Mouse (Mus musculus) limb, embryonic 11.5 days (tissue): ENCODE measurements around the gene Miip. TPM values are rescaled to one million over a fixed set of nuclear protein-coding genes. Genes with fewer than 3 reads are reported as not detected.

Experiments used
- ATAC-seq: fragments of 200-750 bp; cut with Nextera tagmentation; 2 replicates; pipeline ENCODE4 v1.8.0; 2017; ENCODE audit warnings: low read depth; ENCODE audit not compliant: insufficient number of reproducible peaks, low FRiP score, low TSS enrichment
- DNase-seq: peaks from one replicate; pipeline ENCODE4 v3.0.0-alpha.2; 2015; ENCODE audit warnings: low spot score
- H3K27ac ChIP-seq: fragments of 300-500 bp; sonication (generic); replicated peaks from 2 replicates; pipeline ENCODE4 v1.5.1; 2014; ENCODE audit warnings: low read depth, mild to moderate bottlenecking, low read length
- H3K27me3 ChIP-seq: fragments of 300-500 bp; sonication (generic); 2 replicates; pipeline ENCODE4 v1.6.1; 2014; ENCODE audit warnings: mild to moderate bottlenecking, low read length, mixed read lengths; ENCODE audit not compliant: control insufficient read depth, insufficient read depth
- H3K36me3 ChIP-seq: fragments of 300-500 bp; sonication (generic); 2 replicates; pipeline ENCODE4 v1.6.1; 2014; ENCODE audit warnings: mild to moderate bottlenecking, low read length, moderate library complexity, mixed read lengths; ENCODE audit not compliant: control insufficient read depth, insufficient read depth
- H3K4me1 ChIP-seq: fragments of 300-500 bp; sonication (generic); 2 replicates; pipeline ENCODE4 v1.6.1; 2014; ENCODE audit warnings: low read length, mixed read lengths; ENCODE audit not compliant: control insufficient read depth, insufficient read depth
- H3K4me2 ChIP-seq: fragments of 300-500 bp; sonication (generic); 2 replicates; pipeline ENCODE4 v1.6.1; 2014; ENCODE audit warnings: low read depth, mild to moderate bottlenecking, moderate library complexity; ENCODE audit not compliant: severe bottlenecking
- H3K4me3 ChIP-seq: fragments of 300-500 bp; sonication (generic); 2 replicates; pipeline ENCODE4 v1.5.1; 2014; ENCODE audit warnings: low read depth, low read length
- H3K9ac ChIP-seq: fragments of 300-500 bp; sonication (generic); 2 replicates; pipeline ENCODE4 v1.6.1; 2014; ENCODE audit warnings: mild to moderate bottlenecking, low read length
- H3K9me3 ChIP-seq: fragments of 300-500 bp; sonication (generic); 2 replicates; pipeline ENCODE4 v1.6.1; 2016; ENCODE audit warnings: low read length; ENCODE audit not compliant: control insufficient read depth
- WGBS: fragments of 180-500 bp; shearing (Covaris S2); extraction: QIAGEN DNeasy Blood & Tissue Kit; methylation state at CpG from one replicate; pipeline ENCODE4 v1.1.7; 2014; 5-methylcytosine and 5-hydroxymethylcytosine counted together
- polyA plus RNA-seq: library from polyadenylated mRNA; unstranded; fragments of >200 nt; fragmentation: Nextera tagmentation; extraction: Ambion mirVana; gene quantifications from 2 replicates; pipeline ENCODE4 v1.2.1, GENCODE M21; 2014

Miip gene
- polyA plus RNA-seq, 1 experiment from 2014 or later = 33.2 TPM

DNA sequence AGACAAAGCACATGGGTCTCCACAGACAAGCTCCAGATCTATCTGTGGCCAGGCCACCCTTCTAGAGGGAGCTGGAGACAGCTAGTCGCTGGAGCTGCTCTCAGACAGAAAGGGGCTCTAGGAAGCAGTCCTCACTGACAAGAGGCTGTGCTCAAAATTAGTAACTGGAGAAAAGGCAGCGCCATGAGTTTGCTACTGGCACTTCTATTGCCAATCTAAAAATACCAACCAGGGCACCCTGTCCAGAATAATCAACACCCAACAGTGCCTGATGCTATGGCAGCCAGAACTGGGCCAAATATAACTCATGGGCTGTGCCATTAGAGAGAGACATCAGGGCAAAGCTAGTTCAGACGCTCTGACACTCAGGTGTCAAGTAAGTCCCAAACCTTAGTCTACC is 28.7 kb upstream of the Miip start:
- Histone ChIP-seq H3K36me3 (peaks cover 6% of the 10 kb centered on the region; the same call in 1 of the 2 replicates), H3K9me3 (no peaks in the 10 kb centered on the region), H3K27ac (no peak overlapping the region), H3K4me2 (no peak overlapping the region), H3K4me1 (no peaks in the 10 kb centered on the region), H3K9ac (no peak overlapping the region), H3K27me3 (no peaks in the 10 kb centered on the region), H3K4me3 (no peak overlapping the region)
- ATAC-seq (no peak), DNase-seq (no peak)
- 90% methylated on average over 3 of the region's 3 CpGs for WGBS

DNA sequence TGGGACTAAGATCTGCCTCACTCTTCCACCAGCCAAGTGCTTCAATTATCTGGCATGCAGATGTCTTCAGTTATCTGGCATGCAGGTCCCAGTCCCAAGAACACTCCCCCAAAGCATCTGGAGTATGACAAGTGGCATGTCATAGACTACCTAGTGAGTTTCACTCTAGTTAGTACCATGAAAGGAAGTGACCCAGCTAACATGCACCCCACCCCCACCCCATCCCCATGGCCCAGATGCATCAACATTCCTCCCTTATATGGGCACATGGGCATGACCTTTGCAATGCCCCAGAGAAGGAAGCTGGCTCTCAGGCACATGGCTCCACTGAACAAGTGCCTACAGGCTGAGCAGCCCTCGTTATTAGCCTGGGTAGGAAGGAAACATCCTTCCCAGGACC is 27.8 kb upstream of the Miip start:
- Histone ChIP-seq H3K4me1 (no peaks in the 10 kb centered on the region), H3K27me3 (no peaks in the 10 kb centered on the region), H3K9me3 (no peaks in the 10 kb centered on the region), H3K4me3 (no peak overlapping the region), H3K4me2 (no peak overlapping the region), H3K9ac (no peak overlapping the region), H3K27ac (no peak overlapping the region), H3K36me3 (peaks cover 12% of the 10 kb centered on the region)
- 53% methylated on average over 1 of the region's 1 CpGs for WGBS
- ATAC-seq (no peak), DNase-seq (no peak)

DNA sequence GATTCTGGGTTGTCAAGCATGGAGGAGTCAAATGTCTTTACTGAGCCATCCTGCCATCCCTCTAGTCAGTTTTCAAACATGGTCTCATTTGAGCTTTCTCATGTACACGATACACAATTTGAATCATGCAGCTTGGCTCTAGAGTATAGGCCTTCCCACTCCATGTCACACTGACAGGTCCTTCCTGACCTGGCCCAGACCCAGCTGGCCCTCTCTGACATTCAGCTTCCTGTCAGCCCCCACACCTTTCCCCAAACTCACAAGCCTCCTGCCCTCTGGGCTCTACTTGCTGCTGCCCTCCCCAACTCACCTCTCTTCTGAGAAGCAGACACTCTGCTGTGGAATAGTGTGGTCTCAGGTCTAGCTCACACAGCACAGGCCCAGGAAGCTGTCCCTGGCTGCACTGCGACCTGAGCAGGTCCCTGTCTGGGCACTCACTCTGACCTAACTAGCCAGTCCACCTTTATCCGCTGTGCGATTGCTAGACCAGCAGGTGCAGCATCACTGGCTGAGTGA is 27.3 kb upstream of the Miip start:
- Histone ChIP-seq H3K36me3 (peaks cover 12% of the 10 kb centered on the region), H3K9me3 (no peaks in the 10 kb centered on the region), H3K4me1 (no peaks in the 10 kb centered on the region), H3K4me2 (no peak overlapping the region), H3K27ac (no peak overlapping the region), H3K9ac (no peak overlapping the region), H3K27me3 (no peaks in the 10 kb centered on the region), H3K4me3 (no peak overlapping the region)
- no peak for DNase-seq
- no peak for ATAC-seq
- WGBS = 94% methylated on average over 4 of the region's 4 CpGs

DNA sequence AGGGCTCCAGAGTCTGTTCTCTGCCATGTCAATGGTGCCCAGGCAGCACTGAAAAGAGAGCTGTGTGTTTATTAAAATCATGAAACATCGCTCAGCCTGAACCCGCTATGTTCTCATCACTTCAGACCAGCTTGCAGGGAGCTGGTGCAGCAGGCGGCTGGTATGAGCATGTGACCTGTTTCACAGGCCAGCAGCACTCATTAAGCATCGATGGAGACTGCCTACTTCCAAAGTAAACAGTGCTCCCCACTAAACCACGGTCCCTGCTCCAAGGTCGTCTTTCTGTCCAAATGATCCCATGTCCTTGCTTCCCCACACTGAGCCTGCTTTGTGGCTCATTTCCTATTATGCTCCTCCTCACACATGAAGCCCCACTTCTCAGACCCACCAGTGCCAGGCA is 21.7 kb upstream of the Miip start:
- 93% methylated on average over 6 of the region's 6 CpGs for WGBS
- ATAC-seq = no peak
- DNase-seq = no peak

DNA sequence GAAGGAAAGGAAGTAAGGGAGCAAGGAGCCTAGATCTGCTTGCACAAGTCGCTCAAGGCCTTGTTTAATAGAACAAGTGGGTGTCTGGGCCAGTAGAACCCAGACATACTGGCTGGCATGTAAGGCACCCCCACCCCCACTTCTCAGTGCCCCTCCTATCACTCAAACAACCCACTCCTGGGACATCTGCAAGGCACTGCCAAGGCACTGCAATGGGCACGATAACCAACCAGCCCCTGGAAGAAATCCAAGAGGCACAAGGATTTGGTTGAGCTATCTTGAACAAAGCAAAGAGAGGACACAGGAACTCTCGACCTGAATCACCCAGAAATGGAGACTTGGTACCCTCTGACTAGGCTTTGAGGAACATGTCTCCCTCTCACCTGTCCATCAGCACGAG is 19.6 kb upstream of the Miip start:
- no peaks in the 10 kb centered on the region for H3K9me3 ChIP-seq
- no peaks in the 10 kb centered on the region for H3K4me1 ChIP-seq
- no peak overlapping the region for H3K9ac ChIP-seq
- H3K36me3 ChIP-seq = peaks cover 20% of the 10 kb centered on the region
- no peak overlapping the region for H3K4me3 ChIP-seq
- H3K27ac ChIP-seq = no peak overlapping the region
- no peak for DNase-seq
- no peak for ATAC-seq
- H3K4me2 ChIP-seq = no peak overlapping the region
- WGBS = 88% methylated on average over 4 of the region's 4 CpGs
- H3K27me3 ChIP-seq = no peaks in the 10 kb centered on the region

More for the DNA sequence above, 21.7 kb upstream of the Miip start:
- Histone ChIP-seq H3K9ac (no peak overlapping the region), H3K4me3 (no peak overlapping the region), H3K27me3 (no peaks in the 10 kb centered on the region), H3K4me2 (no peak overlapping the region), H3K36me3 (peaks cover 22% of the 10 kb centered on the region), H3K9me3 (no peaks in the 10 kb centered on the region), H3K4me1 (no peaks in the 10 kb centered on the region), H3K27ac (no peak overlapping the region)

DNA sequence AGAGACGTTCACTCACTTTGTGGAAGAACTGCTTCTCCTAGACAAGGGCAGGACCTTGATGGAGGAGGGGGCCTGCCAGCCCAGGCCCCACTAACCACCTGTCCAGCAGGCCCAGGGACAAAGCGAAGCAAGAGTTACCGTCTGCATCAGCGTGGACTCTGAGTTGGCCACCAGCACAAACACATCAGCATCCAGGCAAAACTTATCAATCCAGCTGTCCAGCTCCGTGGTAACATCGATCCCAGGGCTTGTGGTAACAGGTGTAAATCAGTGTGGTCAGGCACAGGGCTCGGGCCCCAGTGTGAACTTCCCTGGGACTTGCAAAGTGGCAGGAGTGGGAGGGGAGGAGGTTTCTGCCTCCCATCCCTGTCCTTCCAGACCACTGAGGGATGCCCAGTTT is 18.7 kb upstream of the Miip start:
- ATAC-seq (no peak), DNase-seq (no peak)
- Histone ChIP-seq H3K27ac (no peak overlapping the region), H3K27me3 (no peaks in the 10 kb centered on the region), H3K4me1 (no peaks in the 10 kb centered on the region), H3K9ac (no peak overlapping the region), H3K36me3 (peaks cover 27% of the 10 kb centered on the region), H3K9me3 (no peaks in the 10 kb centered on the region), H3K4me2 (no peak overlapping the region), H3K4me3 (no peak overlapping the region)
- WGBS = 92% methylated on average over 7 of the region's 7 CpGs

DNA sequence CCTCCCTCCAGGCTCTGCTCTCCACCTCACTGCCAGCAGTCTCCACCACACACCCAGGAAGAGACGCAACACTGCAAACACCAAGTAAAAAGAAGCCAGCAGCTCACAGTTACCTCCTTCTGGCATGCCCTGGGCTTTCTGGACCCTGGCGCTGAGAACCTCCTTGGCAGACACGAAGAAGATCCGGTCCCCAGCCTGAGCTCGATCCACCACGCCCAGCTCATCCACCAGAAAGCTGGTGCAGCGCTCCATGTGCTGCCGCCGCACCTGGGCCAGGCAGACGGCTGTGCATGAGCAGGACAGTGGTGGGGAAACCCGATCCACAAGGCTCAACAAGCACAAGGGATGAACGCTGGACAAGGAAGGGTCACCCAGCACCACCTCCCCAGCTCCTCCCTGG is 17.5 kb upstream of the Miip start:
- H3K4me1 ChIP-seq = no peaks in the 10 kb centered on the region
- no peak overlapping the region for H3K9ac ChIP-seq
- H3K4me2 ChIP-seq = no peak overlapping the region
- ATAC-seq = no peak
- H3K9me3 ChIP-seq = no peaks in the 10 kb centered on the region
- H3K27ac ChIP-seq = no peak overlapping the region
- 93% methylated on average over 12 of the region's 12 CpGs for WGBS
- H3K4me3 ChIP-seq = no peak overlapping the region
- H3K36me3 ChIP-seq = peaks cover 26% of the 10 kb centered on the region
- H3K27me3 ChIP-seq = no peaks in the 10 kb centered on the region
- no peak for DNase-seq

DNA sequence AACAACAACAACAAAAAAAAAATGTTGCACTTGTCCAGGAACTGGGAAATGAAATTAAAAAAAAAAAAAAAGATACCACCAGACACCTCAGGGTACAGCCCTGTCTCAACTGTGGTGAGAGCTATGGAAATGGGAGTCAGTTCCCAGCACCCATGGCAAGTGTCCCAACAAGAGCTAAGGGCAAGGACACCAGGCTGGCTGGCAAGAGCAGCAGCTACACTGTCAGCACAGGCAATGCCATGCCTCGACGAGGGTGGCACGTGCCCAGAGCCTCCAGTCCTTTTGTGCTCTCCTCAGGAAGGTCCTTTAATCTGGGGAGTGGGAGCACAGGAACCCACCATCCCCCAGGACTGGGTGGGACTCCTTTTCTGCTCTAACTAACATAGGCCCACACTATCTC is 15.5 kb upstream of the Miip start:
- WGBS = 96% methylated on average over 3 of the region's 3 CpGs
- no peaks in the 10 kb centered on the region for H3K27me3 ChIP-seq
- no peak for DNase-seq
- no peak for ATAC-seq
- H3K4me3 ChIP-seq = no peak overlapping the region
- no peaks in the 10 kb centered on the region for H3K9me3 ChIP-seq
- H3K36me3 ChIP-seq = peaks cover 27% of the 10 kb centered on the region
- H3K4me2 ChIP-seq = no peak overlapping the region
- H3K9ac ChIP-seq = no peak overlapping the region
- no peak overlapping the region for H3K27ac ChIP-seq
- no peaks in the 10 kb centered on the region for H3K4me1 ChIP-seq

DNA sequence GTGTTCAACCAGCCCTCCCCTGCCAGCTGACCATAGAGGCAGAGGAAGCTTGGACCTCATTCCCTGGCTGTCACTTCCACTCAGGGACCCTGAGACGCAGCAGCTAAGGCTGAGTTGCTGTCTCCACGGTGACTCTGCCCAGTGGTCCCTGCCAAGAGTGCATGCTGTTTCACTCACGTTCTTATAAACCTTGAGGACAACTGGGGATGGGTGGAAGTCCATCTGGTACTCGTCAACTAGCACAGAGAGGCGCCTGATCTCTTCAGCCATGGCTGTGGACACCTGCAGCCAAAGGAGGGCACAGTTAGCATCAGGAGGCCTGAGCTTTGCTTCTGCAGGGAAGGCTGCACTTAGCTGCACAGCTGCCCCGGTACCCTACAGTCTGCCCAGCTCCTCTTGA is 14.4 kb upstream of the Miip start:
- H3K4me3 ChIP-seq = no peak overlapping the region
- no peak overlapping the region for H3K9ac ChIP-seq
- ATAC-seq (no peak), DNase-seq (no peak)
- H3K27ac ChIP-seq = no peak overlapping the region
- no peaks in the 10 kb centered on the region for H3K4me1 ChIP-seq
- no peak overlapping the region for H3K4me2 ChIP-seq
- H3K27me3 ChIP-seq = no peaks in the 10 kb centered on the region
- WGBS = 81% methylated on average over 6 of the region's 6 CpGs
- no peaks in the 10 kb centered on the region for H3K9me3 ChIP-seq
- peaks cover 26% of the 10 kb centered on the region for H3K36me3 ChIP-seq
